Mouse (Mus musculus): ENCODE measurements around the gene Rab3c.

Gene Rab3c

GRCm38 (mm10) chr13:110093720-110094685 lies 186.8 kb downstream of the Rab3c start:
- no peak for DNase-seq (ENCODE audit: low read depth, low spot score)

DNA sequence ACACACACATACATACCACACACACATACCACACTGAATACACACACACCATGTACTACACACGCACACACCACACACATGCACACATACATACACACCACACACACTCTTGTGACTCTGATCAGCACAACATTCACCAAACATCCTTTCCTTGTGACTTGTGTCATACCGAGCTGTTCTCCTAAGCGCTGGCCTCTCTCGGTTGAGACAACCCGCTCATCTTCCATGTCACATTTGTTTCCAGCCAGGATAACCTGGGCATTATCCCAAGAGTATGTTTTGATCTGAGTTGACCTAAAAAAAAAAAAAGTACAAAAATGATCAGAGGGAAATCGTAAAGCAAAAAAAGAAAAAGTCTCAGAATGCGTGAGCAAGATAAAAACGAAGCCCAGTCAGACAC lies 196.8 kb downstream of the Rab3c start:
- DNase-seq (ENCODE audit: low read depth, low spot score) = no peak

GRCm38 (mm10) chr13:110081174-110081573 lies 199.6 kb downstream of the Rab3c start:
- DNase-seq (ENCODE audit: low read depth, low spot score) = no peak

- no peak for DNase-seq (ENCODE audit: low read depth, low spot score)
These were observed 205.2 kb downstream of the Rab3c start for GRCm38 (mm10) chr13:110075587-110075986.

- DNase-seq (ENCODE audit: low read depth, low spot score) = no peak
These were observed 206.6 kb downstream of the Rab3c start for GRCm38 (mm10) chr13:110074180-110074579.

GRCm38 (mm10) chr13:110067149-110067548 lies 213.6 kb downstream of the Rab3c start:
- no peak for DNase-seq (ENCODE audit: low read depth, low spot score)

GRCm38 (mm10) chr13:110066674-110067073 lies 214.1 kb downstream of the Rab3c start:
- no peak for DNase-seq (ENCODE audit: low read depth, low spot score)

DNA sequence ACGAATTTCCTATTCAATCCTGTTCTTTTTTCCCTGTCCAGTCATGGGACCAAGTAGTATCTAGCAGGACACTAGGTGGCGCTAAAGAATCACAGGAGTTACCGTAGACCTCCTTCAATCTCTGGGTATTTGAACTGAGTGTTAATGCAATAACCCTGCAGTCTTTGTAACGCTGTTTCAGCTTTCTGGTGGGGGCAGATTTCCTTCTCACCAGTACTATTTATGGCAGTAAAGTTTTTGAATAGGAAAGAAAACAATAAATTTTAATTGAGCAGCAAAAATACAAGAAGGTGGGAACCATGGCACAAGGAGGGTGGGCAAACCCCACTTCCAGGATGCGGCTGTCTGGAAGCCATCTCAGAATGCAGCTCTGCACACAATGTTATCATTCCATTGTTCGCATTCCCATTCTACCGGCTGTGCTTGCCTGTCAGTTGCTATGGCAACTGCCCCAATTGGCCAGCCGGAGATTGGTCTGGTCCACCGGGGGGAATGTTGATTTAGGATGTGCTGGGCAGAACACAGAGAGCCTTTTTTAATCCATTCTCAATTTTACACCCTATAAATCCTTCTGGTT lies 217.9 kb downstream of the Rab3c start:
- DNase-seq (ENCODE audit: low read depth, low spot score) = peak; percentile 6

- no peak for DNase-seq (ENCODE audit: low read depth, low spot score)
These were observed 218.5 kb downstream of the Rab3c start for GRCm38 (mm10) chr13:110062288-110062687.

GRCm38 (mm10) chr13:110054538-110054937 lies 226.3 kb downstream of the Rab3c start:
- no peak for DNase-seq (ENCODE audit: low read depth, low spot score)

GRCm38 (mm10) chr13:110048767-110049434 lies 231.9 kb downstream of the Rab3c start:
- no peak for DNase-seq (ENCODE audit: low read depth, low spot score)

DNA sequence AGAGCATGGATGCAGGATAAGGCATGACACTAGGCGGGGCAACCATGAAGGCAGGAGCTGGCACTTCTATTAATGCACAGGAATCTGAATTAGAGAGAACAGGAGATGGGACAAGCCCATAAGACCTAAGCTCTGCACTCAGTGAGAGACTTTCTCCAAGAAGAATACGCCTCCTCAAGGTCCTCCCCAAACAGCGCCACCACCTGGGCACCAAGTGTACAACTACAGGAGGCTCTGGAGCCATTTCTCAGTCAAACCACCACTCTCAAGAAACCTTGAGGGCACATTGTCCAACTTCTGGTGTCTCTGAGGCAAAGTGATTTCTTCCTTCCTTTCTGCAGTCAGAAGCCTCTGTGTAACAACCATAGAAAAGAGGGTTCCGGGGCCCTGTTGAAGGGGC lies 236.4 kb downstream of the Rab3c start:
- no peak for DNase-seq (ENCODE audit: low read depth, low spot score)

GRCm38 (mm10) chr13:110039779-110040498 lies 240.9 kb downstream of the Rab3c start:
- DNase-seq (ENCODE audit: low read depth, low spot score) = no peak

- DNase-seq (ENCODE audit: low read depth, low spot score) = no peak
These were observed 241.6 kb downstream of the Rab3c start for GRCm38 (mm10) chr13:110039170-110039569.

GRCm38 (mm10) chr13:110038521-110038920 lies 242.3 kb downstream of the Rab3c start:
- DNase-seq (ENCODE audit: low read depth, low spot score) = no peak

GRCm38 (mm10) chr13:110034885-110035284 lies 245.9 kb downstream of the Rab3c start:
- DNase-seq (ENCODE audit: low read depth, low spot score) = no peak

- DNase-seq (ENCODE audit: low read depth, low spot score) = no peak
These were observed 246.8 kb downstream of the Rab3c start for GRCm38 (mm10) chr13:110034041-110034440.

- DNase-seq (ENCODE audit: low read depth, low spot score) = no peak
These were observed 248.9 kb downstream of the Rab3c start for GRCm38 (mm10) chr13:110031886-110032285.

DNA sequence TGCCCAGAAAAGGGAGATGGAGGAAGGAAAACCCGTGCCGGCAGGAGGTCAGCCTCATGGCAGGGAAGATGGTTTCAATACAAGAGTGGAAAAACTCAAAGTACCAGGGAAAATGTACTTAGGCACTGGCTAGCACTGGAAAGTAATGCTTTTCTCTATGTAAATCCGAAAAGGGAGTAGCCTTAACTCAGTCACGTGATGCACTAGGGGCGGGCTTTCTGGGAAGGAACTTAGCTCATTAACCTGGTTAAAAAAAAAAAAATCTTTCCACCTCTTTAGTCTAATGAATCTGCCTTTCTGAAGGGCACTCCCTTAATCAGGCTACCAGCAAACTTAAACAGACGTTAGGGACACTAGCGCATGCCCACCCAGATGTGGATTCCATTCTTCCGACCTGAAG lies 249.7 kb downstream of the Rab3c start:
- DNase-seq (ENCODE audit: low read depth, low spot score) = no peak

GRCm38 (mm10) chr13:110024381-110025161 lies 256.2 kb downstream of the Rab3c start:
- DNase-seq (ENCODE audit: low read depth, low spot score) = no peak

GRCm38 (mm10) chr13:110023031-110023430 lies 257.8 kb downstream of the Rab3c start:
- no peak for DNase-seq (ENCODE audit: low read depth, low spot score)
